Mouse (Mus musculus): ENCODE measurements around the gene Naa50.

The Naa50 gene

DNA sequence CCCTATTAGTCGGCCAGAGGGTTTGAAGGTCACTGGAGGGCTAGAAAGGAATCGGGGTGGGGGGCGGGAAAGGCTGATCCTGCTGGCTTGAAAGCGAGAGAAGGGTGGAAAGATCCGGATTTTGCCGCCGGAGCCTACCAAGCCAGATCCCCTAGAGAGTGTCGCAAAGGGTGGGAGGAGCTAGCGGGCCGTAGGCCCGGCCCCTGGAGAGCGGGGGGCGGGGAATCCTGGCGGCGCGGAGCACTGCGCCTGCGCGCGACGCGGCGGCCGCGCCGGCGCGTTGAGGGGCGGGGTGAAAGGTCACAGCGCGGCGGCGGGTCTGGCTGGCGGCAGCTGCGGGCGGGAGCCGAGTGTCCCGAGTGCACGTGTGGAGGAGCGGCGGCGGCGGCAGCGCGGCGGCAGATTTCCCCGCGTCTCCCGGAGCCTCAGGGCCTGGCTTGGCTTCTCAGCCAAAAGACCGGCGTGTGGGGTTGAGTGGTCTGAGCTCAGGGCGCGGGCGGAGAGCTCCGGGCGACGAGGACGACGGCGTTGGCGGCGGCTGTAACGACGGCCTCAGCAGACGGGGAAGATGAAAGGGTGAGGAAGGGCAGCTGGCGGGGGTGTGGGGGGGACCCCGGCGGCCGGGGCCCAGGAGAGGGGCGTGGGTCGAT lies at the start of gene Naa50, which contains the start of gene Atp6v1a:
Gene Naa50, plus strand, starts transcription at position 295 of the 650 bp plus-strand sequence.
Gene Atp6v1a, minus strand, starts transcription at position 170 of the 650 bp plus-strand sequence.
- in situ Hi-C loops (cut with MboI; ENCODE audit: low sequenced_read_pairs): no loop called here

DNA sequence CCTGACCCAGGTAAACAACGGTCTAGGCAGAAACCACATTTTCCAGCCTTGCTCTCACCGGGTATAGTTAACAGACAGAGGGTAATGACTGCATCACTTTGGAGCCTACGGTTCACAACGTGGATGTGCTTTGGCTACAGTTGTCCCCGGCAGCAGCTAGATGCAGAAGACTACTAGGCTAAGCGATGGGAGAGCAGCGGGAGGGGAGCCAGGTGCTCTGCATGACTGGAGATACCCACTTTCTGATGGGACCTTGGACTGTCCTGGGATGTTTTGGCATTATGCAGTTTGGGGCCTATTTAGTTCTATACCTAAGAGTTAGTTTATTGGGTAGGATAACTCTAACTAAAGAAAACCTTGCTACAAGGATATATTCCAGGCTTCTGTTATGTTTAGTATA lies 40.3 kb upstream of the Naa50 start:
- in situ Hi-C loops (cut with MboI; ENCODE audit: low sequenced_read_pairs): no loop called here

DNA sequence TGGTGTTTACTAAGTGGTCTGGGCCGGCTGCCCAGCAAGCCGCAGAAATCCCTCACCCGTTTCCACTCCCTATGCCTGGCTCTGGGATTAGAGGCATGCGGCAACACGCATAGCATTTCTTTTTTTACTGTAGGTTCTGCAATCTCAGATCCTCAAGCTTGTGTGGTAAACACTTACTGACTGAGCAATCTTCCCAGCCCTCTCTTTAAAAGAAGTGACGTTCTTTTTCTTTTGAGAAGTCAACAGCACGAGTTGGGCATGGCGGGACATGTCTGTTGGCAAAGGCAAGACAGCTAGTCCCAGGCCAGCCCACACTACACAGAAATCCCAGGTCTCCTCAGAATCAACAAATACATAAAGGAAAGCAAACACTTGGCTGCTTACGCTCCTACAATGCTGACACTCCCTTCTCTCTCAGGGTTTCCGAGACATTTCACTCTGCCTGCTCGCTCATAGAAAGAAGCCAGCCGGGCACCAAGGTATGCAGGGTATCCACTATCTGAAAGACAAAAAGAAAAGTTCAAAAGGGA lies 38.4 kb upstream of the Naa50 start:
- in situ Hi-C loops (cut with MboI; ENCODE audit: low sequenced_read_pairs): no loop called here

DNA sequence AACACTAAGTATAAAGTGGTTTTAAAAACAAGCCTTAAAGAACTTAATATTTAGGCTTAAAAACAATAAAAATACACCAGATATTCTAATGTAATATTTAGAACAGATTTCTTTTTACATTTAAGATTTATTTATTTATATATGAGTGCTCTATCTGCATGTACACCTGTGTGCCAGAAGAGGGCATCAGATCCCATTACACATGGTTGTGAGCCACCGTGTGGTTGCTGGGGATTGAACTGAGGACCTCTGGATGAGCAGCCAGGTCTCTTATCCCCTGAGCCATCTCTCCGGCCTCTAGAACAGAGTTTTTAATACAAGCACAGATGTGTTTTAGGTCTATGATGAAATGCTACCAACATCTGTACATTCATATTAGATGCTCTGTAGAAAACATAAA lies 36.7 kb upstream of the Naa50 start:
- in situ Hi-C loops (cut with MboI; ENCODE audit: low sequenced_read_pairs): no loop called here

DNA sequence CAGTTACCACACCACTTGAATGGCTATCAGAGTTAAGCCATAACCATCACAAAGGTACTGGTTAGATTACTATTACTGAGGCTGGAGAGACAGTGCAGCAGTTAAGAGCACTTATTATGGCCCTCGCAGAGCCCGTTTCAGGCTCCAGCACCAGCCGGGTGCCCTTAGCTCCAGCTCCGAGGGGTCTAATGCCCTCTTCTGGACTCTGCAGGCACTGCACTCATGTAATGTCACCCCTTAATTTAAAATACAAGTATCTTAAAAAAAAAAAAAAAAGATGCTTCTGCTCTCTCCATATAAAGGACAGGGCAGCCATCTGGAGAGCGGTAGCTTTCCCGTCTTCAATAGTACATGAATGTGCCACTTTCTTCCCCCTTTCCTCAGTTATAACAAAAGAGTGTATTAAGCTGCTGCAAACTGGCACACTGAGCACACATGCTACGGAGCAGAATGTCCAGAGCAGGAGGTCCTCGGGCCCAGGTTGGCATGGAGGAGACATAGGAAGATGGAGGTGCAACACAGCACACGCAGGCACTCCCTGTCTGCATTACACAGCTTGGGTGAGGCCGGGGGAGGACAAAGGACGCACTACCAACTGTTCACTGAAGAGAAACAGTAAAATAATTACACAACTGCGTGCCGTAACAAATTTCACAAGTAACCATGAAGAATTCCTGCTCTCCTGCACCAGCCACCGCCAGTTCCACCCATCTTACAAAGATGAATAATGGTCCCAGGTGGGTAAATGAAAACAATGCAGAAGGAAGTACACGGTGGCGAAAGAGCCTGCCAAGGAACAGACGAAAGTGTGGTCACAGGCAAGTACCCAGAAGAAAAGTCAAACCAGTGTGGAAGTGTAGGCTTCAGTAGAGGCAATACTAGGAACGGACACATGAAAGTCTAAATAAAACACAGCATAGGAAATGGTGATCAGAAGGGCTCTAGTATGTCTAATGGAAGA lies 35.5 kb upstream of the Naa50 start:
- in situ Hi-C loops (cut with MboI; ENCODE audit: low sequenced_read_pairs): no loop called here

DNA sequence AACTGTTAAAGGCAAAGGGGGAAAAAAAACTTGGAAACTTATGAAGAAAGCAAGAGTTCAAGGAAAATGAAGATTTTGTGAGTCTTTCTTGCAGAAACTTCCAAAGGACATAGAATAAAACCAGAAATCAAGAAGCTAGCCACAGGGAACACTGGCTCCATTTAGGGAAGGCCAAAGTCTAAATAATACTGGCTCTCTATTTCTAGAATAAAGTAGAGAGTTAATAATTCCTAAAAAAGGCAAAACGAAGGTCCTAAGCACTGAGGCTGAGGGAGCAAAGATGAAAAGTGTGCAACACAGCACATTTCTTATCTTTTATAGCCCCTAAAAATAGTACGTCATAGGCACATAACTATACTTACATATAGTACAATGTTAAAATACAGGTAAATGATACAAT lies 34.4 kb upstream of the Naa50 start:
- in situ Hi-C loops (cut with MboI; ENCODE audit: low sequenced_read_pairs): no loop called here

DNA sequence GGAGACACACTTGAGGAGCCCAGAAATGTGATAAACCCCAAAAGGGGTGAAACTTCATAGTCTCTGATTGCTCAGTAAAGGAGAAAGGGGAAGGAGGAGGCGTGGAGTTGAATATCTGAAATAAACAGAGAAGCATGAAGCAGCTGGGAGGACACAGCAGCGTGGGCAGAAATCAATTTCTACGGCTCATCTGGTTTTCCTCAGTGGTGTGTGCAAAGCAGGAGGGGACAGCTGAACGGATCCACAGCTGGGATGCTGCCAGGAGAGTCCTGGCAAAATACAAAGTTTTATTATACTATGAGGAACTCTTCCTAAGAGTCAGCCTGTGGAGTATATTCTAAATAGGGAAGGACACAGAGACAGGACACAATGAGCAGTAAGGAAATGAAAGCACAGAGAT lies 30.6 kb upstream of the Naa50 start:
- in situ Hi-C loops (cut with MboI; ENCODE audit: low sequenced_read_pairs): no loop called here

DNA sequence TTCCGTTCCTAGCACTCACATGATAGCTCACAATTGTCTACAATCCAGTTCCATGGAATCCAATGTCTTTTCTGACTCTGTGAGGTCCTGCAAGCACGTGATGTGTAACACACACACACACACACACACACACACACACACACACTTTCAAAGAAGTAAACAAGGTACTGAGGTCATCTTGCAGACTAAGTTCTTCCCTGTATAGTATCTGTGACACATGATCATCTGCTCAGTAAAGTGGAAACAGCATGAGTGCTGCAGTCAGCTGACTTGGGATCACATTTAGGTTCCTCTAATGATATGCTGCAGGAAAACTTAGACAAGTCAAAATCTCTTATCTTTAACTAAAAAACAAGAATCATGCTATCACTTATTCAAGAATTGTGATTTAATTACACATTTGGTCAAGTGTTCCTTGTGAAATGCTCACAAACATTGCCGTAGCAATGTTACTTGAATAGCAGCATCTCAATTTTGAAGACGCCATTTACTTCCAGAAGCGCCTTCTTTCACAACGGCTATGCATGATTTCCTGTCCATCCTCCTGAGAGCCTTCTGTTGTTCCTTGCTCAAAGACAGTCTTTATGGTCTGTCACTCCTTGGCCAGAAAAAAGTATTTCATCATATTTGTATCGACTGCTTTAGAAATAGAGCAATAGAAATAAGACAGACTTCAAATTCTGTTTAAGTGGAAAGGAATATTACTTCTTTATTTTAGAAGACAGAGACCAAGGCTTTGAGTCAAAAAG lies 19.7 kb upstream of the Naa50 start:
- in situ Hi-C loops (cut with MboI; ENCODE audit: low sequenced_read_pairs): no loop called here

DNA sequence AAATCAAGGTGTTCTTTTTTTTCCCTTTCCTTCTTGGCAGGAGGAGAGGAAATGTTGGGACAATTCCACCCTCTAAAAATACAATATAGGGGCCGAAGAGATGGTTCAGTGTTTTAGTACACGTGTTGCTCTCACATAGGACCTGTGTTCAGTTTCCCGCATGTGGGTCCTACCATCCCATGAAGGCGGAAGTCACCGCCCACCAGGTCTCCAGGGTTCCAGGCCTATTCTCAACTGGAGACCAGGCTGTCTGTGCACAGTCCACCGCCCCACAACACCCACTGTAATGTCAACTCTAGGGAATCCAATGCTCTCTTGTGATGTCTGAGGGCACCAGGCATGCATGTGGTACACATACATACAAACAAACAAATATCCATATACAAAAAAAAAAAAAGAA lies 17.5 kb upstream of the Naa50 start:
- in situ Hi-C loops (cut with MboI; ENCODE audit: low sequenced_read_pairs): no loop called here

DNA sequence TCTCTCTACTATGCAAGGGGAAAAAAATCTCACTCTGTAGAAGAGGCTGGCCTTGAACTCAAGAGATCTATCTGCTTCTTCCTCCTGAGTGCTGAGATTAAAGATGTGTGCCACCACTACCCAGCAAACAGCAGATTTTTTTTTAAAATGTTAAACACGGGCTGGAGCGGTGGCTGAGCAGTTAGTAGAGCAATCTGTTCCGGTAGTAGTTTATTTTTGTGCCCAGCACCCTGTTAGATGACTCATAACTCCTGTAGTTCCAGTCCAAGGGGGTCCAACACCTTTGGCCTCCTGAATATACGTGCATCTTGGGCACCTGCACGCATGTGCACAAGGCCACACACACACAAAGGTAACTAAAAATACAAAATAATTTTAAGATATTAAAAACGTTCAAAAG lies 17.1 kb upstream of the Naa50 start:
- in situ Hi-C loops (cut with MboI; ENCODE audit: low sequenced_read_pairs): no loop called here

DNA sequence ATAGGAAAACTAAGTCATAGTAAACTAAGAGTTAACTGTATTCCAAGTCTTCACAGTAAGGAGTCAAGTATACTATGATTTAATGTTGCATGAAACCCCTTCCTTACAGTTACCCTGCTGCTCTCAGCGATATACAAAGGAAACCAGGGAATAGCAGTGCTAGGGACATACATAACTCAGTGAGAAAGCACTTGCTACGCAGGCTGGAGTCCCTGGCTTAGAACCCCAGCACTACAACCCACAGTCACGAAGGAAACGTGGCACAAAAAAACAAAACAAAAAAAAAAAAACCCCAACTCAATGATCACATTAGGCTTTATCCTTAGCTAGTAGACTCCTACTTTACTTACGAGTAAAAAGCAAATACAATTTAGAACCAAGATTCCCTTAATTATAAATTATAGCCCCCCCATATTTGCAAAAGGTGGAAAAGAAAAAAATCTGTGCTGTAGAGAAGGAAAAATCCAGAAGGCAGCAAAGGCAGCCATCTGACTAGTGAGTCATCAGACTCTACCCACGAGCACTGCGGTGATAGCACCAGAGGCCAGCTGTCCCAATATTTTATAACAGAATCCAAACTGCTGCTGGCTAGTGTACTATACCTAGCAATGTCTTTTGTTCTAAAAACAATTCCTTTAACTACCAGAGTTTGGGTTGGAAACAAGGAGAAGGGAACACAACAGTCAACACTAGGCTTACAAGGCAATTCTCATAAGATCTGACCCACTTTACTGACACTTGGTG lies 16.5 kb upstream of the Naa50 start:
- in situ Hi-C loops (cut with MboI; ENCODE audit: low sequenced_read_pairs): no loop called here

DNA sequence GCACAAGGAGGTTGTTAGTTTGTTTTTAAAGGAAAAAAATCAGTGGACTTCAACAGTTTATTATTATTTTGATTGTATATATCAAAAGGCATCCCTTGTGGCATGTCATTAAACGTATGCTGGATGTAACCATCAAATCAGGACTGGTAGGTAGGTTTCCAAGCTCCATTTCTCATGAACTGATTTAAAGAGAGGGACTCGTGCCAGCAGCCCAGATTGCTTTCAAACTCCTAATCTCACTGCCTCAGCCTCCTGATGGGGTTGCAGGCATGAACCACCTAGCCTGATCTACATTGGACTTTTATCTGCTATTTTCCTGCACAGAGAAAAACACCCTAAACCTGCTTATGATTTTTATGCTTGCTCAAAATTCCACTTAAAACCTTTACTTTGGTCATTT lies 15.8 kb upstream of the Naa50 start:
- in situ Hi-C loops (cut with MboI; ENCODE audit: low sequenced_read_pairs): no loop called here

DNA sequence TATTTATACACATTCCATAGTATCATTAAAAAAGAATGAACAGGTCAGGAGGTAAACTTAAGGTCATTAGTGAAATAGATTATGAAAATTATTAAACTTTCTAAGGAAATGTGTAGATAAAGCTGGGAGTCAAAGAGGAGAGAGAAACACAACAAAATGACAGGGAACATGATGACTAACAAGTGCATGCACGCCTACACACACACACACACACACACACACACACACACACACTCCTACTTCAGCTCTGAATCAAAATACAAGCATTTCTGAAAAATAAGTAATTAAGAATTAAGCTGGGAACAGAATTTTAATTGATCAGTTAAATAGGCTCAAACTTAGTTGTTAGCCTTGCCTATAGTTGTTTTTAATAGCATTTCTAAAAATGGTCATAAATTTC lies 14.9 kb upstream of the Naa50 start:
- in situ Hi-C loops (cut with MboI; ENCODE audit: low sequenced_read_pairs): no loop called here

DNA sequence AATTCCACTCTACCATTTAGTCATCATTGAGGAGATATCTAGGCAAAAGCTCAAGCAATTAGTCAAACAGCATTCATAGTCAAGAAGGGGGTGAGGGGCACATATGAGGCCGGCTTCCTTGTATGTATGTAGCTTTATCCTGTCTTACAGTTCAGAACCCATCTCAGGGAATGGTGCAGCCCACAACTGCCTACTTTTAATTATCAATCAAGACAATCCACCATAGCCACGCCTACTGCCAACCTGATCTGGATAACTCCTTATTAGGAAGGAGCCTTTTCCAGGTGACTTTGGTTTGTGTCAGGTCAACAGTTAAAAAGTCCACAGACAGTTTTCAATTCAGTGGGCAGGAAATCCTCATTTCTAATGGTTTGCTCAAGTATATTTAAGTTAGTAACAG lies 14.2 kb upstream of the Naa50 start:
- in situ Hi-C loops (cut with MboI; ENCODE audit: low sequenced_read_pairs): no loop called here

DNA sequence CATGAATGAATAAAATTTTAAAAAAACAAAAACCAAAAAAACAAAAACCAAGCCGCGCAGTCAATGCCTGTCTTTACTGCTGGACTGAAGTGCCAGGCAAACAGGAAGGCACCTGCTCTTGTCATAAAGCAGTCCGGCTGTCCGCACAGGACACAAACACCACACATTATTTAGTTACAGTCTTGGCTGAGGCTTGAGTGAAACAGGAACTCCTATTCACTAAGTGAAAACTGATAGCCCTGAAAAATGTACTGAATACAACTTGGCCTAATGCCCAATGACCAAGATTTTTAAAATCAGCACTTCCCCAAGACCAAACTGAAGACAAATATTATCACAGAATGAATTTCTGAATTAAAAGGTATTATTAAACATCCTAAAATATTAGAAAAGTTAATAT lies 13.2 kb upstream of the Naa50 start:
- in situ Hi-C loops (cut with MboI; ENCODE audit: low sequenced_read_pairs): no loop called here

DNA sequence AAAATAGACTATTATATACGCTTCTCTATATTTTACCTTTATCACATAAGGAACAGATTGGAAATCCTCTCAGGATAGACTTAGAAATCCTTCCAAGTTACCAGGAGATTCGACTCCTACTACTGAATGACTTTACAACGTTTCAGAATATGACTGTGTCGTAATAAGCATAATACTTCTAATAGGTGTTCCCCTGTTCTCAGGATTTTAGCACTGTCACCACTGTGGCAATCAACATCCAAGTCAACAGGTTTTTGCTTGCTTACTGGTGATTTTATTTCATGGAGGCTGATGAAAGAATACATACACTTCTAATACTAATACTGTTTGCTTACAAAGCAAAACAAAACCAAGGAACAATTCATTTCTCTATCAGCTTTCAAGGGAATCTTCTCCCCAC lies 7.3 kb upstream of the Naa50 start:
- in situ Hi-C loops (cut with MboI; ENCODE audit: low sequenced_read_pairs): no loop called here

DNA sequence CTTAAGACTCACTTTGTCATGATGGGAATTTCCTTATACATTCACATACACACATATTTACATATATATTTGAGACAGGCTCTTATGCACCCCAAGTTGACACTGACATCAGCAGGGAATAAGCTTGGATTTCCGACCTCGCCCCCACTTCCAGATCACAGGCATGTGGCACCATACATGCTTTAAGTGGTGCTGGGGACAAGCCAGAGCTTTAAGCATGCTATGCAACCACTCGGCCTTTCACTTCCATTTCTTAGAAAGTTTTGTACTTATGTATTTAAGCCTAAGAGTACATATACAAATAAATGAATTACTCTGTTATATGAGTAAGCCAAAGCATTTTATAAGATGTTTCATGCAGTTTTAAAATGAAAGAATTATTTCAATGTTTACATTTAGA lies 6.4 kb upstream of the Naa50 start:
- in situ Hi-C loops (cut with MboI; ENCODE audit: low sequenced_read_pairs): no loop called here

DNA sequence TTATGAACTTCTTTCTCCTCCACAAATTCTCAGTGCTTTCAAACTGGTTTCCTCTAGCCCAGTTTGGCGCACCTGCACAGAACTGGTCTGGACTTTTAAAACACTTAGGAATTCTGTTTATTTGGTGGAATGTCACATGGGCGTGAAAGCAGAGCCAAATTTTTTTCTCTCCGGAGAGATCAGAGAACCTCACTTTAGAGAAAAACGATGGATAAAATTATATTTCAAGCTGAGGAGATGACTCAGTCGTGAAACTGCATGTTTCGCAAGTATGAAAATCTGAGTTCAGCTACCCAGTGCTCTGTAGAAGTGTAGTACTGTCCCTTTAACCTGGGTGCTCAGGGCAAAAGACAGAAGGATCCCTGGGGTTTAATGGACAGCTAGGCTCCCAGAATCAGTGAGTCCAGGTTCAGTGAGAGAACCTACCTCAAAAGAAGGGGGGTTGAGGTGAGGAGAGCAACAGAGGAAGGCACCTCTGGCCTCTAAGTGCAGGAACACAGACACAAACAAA lies 3.1 kb upstream of the Naa50 start:
- in situ Hi-C loops (cut with MboI; ENCODE audit: low sequenced_read_pairs): no loop called here

DNA sequence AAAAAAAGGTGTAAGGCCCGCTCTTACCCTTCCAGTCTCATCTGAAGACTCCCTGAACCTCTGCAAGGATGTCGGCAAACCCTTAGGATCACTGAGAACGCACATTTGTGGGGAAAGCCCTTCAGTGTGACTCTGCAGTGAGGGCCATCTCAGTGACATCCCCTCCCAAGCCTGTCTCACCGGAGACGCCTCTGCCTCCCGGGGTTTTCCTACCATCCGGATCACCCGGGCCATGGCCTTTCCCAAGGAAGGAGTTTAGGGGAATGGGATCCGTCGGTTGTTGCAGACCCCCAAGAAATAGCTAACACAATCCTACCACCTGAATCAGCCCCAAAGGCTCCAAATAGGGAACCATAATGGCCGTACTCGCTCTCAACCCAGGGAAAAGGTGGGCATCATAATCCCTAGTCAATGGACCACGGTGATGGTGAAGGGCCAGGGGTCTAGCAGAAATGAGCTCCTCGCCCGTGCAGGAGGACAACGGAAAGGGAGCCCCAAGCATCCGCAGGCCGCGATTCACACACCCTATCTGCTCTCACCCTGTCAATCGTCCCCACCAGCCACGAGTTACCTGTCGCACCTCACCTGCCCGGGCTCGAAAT lies 1.2 kb upstream of the Naa50 start:
- in situ Hi-C loops (cut with MboI; ENCODE audit: low sequenced_read_pairs): no loop called here

DNA sequence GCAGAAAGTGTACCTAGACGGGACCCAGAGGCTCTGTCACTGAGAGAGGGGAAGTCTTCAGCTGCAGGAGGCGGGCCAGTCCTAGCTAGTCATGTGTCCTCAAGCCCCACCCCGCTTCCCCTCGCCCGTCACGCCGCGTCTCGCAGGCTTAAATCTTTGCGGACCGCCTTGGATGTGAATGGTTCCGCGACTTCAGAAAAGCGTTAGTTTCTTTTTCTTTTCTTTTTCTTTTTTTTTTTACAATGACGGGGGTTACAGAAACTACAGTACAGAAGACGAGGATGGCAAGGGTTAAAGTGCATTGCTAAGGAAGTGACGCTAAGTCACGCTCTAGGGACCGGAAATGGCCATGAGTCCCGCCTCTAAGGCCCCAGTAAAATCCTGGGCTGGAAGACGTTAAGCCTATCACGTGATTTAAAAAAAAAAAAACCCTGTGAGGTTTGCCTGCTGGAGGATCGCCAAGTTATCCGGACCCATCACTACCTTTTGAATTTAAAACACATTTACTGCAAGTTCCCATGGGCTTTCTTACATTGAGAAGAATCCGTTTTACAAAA lies 573 bp upstream of the Naa50 start:
- in situ Hi-C loops (cut with MboI; ENCODE audit: low sequenced_read_pairs): no loop called here
